Mouse (Mus musculus): ENCODE results near the gene Ncapd3. TPM values are rescaled to one million over a fixed set of nuclear protein-coding genes. Genes with fewer than 3 reads are reported as not detected.

The Ncapd3 gene
- polyA plus RNA-seq (2014; fragmentation: Nextera tagmentation; extraction: Ambion mirVana): 16.7 and 24.6 TPM in 2 replicates

DNA sequence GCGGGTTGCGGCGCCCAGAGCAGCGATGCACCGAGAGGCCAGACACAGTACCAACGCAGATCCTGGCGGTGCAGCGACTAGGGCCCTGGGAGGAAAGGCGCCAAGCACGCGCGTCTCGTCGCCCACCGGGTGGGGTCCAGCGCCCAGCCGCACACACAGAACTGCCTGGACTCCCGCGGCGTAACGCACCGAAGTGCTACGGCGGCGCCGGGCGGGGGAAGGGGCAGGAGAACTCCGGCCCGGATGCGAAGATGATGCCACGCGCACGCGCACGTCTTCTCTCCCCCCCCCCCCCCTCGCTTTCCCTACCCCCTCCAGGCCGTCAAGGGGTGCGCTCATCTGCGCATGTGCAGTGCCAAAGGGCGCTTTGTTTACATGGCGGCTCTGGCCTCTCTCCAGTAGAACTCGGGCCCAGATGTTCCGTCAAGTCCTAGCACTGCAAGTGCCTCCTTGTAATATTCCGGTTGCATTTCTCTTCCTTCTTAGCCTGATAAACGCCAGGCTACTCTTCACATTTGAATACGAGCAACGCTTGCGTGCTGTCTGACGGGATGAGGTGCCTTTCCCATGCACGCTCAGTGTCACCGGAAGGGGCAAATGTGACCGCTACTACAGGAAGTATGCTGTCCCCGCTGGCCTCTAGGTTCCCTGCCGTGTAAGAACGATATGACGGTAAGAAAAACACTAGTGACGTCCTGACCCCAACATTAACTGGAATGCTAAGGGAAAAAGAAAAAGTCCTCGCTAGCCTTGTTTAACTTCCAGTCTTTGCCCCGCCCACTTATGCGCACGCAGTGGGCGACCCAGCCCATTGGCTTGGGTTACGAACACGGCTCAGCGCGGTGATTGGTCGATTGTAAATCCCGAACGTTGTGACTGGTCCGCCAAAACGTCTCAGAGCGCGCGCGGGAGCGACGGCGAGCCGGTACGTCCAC lies at the start of gene Ncapd3, which contains the start of gene Vps26b:
Gene Ncapd3 (plus strand): TSS at position 348 of the 935 bp plus-strand sequence.
Gene Vps26b (minus strand): TSS at position 238 of the 935 bp plus-strand sequence.
- H3K4me1 ChIP-seq (ENCODE audit: control insufficient read depth, insufficient read depth, low read length): peaks cover 41% of the 10 kb centered on the region

GRCm38 (mm10) chr9:26985090-26985613 lies 44.8 kb upstream of the Ncapd3 start:
- no peak overlapping the region for H3K4me2 ChIP-seq (ENCODE audit: low read length)
- H3K27ac ChIP-seq (replicated peaks; ENCODE audit: low read depth, low read length): no peak overlapping the region
- H3K27me3 ChIP-seq (ENCODE audit: control insufficient read depth, insufficient read depth, low read length): no peaks in the 10 kb centered on the region
- no peaks in the 10 kb centered on the region for H3K4me1 ChIP-seq (ENCODE audit: control insufficient read depth, insufficient read depth, low read length)
- no peak overlapping the region for H3K4me3 ChIP-seq (replicated peaks; ENCODE audit: low read depth, low read length)
- ATAC-seq (ENCODE audit: low FRiP score, low TSS enrichment) (no peak), DNase-seq (no peak)
- WGBS: 97% methylated on average over 2 of the region's 2 CpGs
- H3K36me3 ChIP-seq (ENCODE audit: control insufficient read depth, insufficient read depth, low read length): peaks cover 48% of the 10 kb centered on the region
- no peak overlapping the region for H3K9ac ChIP-seq (replicated peaks; ENCODE audit: low read length)
- no peaks in the 10 kb centered on the region for H3K9me3 ChIP-seq (ENCODE audit: control insufficient read depth, low read length)

More for the DNA sequence above, at the start of gene Ncapd3, which contains the start of gene Vps26b:
- H3K9ac ChIP-seq (replicated peaks; ENCODE audit: low read length): peak within 1 kb of the TSS; percentile 91
- DNase-seq: peak; percentile 99
- WGBS: under 1% methylated on average over 75 of the region's 80 CpGs
- peak; percentile 94 for ATAC-seq (ENCODE audit: low FRiP score, low TSS enrichment)
- no peaks in the 10 kb centered on the region for H3K9me3 ChIP-seq (ENCODE audit: control insufficient read depth, low read length)
- H3K27ac ChIP-seq (replicated peaks; ENCODE audit: low read depth, low read length): peak within 1 kb of the TSS; percentile 93
- peak within 1 kb of the TSS; percentile 83 for H3K4me2 ChIP-seq (ENCODE audit: low read length)
- no peaks in the 10 kb centered on the region for H3K27me3 ChIP-seq (ENCODE audit: control insufficient read depth, insufficient read depth, low read length)
- H3K36me3 ChIP-seq (ENCODE audit: control insufficient read depth, insufficient read depth, low read length): 0 out of 2 replicates have a peak, but pooled peaks cover 4% of the 10 kb centered on the region
- H3K4me3 ChIP-seq (replicated peaks; ENCODE audit: low read depth, low read length): peak within 1 kb of the TSS; percentile 98

DNA sequence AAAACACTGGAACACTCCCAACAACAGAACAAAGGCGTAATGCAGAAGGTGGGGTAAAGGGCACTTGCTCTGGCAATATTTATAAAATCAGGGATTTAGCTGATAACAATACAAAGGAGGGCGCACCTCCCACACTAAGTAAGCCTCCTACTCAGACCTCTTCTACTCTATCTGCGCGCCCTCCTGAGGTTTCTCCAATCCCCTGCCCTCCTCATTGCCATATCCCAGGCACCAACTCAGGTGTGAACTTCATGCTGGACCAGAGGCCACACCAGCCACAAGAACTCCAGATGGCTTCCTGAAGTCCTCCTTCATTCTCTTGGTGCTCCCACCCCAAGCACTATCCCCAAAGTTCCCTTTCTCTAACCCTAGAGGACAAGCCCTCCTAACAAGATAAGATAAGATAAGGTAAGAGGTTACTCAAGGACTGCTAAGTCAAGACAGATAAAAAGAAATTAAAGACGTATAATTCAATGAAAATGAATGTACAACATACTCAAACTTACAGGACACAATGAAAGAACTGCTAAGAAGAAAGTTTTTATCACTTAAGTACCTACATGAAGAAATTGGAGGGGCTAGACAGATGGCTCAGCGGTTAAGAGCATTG lies 44.2 kb upstream of the Ncapd3 start:
- H3K4me2 ChIP-seq (ENCODE audit: low read length): no peak overlapping the region
- H3K27ac ChIP-seq (replicated peaks; ENCODE audit: low read depth, low read length): no peak overlapping the region
- H3K9me3 ChIP-seq (ENCODE audit: control insufficient read depth, low read length): no peaks in the 10 kb centered on the region
- ATAC-seq (ENCODE audit: low FRiP score, low TSS enrichment): no peak
- no peak for DNase-seq
- H3K27me3 ChIP-seq (ENCODE audit: control insufficient read depth, insufficient read depth, low read length): no peaks in the 10 kb centered on the region
- H3K4me1 ChIP-seq (ENCODE audit: control insufficient read depth, insufficient read depth, low read length): no peaks in the 10 kb centered on the region
- H3K36me3 ChIP-seq (ENCODE audit: control insufficient read depth, insufficient read depth, low read length): peaks cover 51% of the 10 kb centered on the region
- WGBS: 98% methylated on average over 6 of the region's 6 CpGs
- H3K9ac ChIP-seq (replicated peaks; ENCODE audit: low read length): no peak overlapping the region
- H3K4me3 ChIP-seq (replicated peaks; ENCODE audit: low read depth, low read length): no peak overlapping the region

DNA sequence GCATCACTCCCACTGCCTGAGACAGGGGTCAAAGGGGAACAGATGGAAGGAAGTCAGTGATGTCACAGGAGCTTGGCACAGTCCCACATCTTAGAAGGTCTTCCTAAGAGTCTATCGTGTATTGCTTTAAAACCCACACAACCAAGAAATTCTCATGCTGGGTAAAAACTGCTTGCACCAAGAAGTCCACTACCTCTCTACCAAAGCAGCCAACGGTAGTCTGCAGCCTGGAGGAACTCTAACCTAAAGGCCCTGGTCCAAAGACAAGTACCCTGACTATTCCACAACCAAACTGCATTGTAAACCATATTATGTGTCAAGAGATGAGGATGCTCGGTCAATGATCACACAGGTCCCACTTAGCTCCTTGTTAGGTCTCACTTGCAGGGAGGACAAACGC lies 39.8 kb upstream of the Ncapd3 start:
- H3K4me1 ChIP-seq (ENCODE audit: control insufficient read depth, insufficient read depth, low read length): no peaks in the 10 kb centered on the region
- DNase-seq: no peak
- WGBS: 95% methylated on average over 4 of the region's 4 CpGs
- no peaks in the 10 kb centered on the region for H3K27me3 ChIP-seq (ENCODE audit: control insufficient read depth, insufficient read depth, low read length)
- no peak overlapping the region for H3K4me3 ChIP-seq (replicated peaks; ENCODE audit: low read depth, low read length)
- H3K27ac ChIP-seq (replicated peaks; ENCODE audit: low read depth, low read length): no peak overlapping the region
- ATAC-seq (ENCODE audit: low FRiP score, low TSS enrichment): no peak
- no peak overlapping the region for H3K9ac ChIP-seq (replicated peaks; ENCODE audit: low read length)
- H3K4me2 ChIP-seq (ENCODE audit: low read length): no peak overlapping the region
- H3K9me3 ChIP-seq (ENCODE audit: control insufficient read depth, low read length): no peaks in the 10 kb centered on the region
- H3K36me3 ChIP-seq (ENCODE audit: control insufficient read depth, insufficient read depth, low read length): peaks cover 46% of the 10 kb centered on the region

GRCm38 (mm10) chr9:26993118-26993517 lies 36.9 kb upstream of the Ncapd3 start:
- Histone ChIP-seq H3K9me3 (ENCODE audit: control insufficient read depth, low read length) (no peaks in the 10 kb centered on the region), H3K4me1 (ENCODE audit: control insufficient read depth, insufficient read depth, low read length) (no peaks in the 10 kb centered on the region), H3K36me3 (ENCODE audit: control insufficient read depth, insufficient read depth, low read length) (peaks cover 36% of the 10 kb centered on the region), H3K4me2 (ENCODE audit: low read length) (no peak overlapping the region), H3K27ac (replicated peaks; ENCODE audit: low read depth, low read length) (no peak overlapping the region), H3K9ac (replicated peaks; ENCODE audit: low read length) (no peak overlapping the region), H3K27me3 (ENCODE audit: control insufficient read depth, insufficient read depth, low read length) (no peaks in the 10 kb centered on the region), H3K4me3 (replicated peaks; ENCODE audit: low read depth, low read length) (no peak overlapping the region)
- ATAC-seq (ENCODE audit: low FRiP score, low TSS enrichment) (no peak), DNase-seq (no peak)
- 97% methylated on average over 10 of the region's 10 CpGs for WGBS

- 77% methylated on average over 3 of the region's 3 CpGs for WGBS
- Histone ChIP-seq H3K36me3 (ENCODE audit: control insufficient read depth, insufficient read depth, low read length) (peaks cover 30% of the 10 kb centered on the region), H3K4me3 (replicated peaks; ENCODE audit: low read depth, low read length) (no peak overlapping the region), H3K9me3 (ENCODE audit: control insufficient read depth, low read length) (no peaks in the 10 kb centered on the region), H3K4me2 (ENCODE audit: low read length) (no peak overlapping the region), H3K4me1 (ENCODE audit: control insufficient read depth, insufficient read depth, low read length) (peaks cover 4% of the 10 kb centered on the region; the same call in 1 of the 2 replicates), H3K27ac (replicated peaks; ENCODE audit: low read depth, low read length) (no peak overlapping the region), H3K9ac (replicated peaks; ENCODE audit: low read length) (no peak overlapping the region), H3K27me3 (ENCODE audit: control insufficient read depth, insufficient read depth, low read length) (no peaks in the 10 kb centered on the region)
- ATAC-seq (ENCODE audit: low FRiP score, low TSS enrichment) (no peak), DNase-seq (no peak)
Measured at GRCm38 (mm10) chr9:26993900-26994299, 36.1 kb upstream of the Ncapd3 start.

- Histone ChIP-seq H3K27me3 (ENCODE audit: control insufficient read depth, insufficient read depth, low read length) (no peaks in the 10 kb centered on the region), H3K9me3 (ENCODE audit: control insufficient read depth, low read length) (no peaks in the 10 kb centered on the region), H3K27ac (replicated peaks; ENCODE audit: low read depth, low read length) (no peak overlapping the region), H3K4me2 (ENCODE audit: low read length) (no peak overlapping the region), H3K9ac (replicated peaks; ENCODE audit: low read length) (no peak overlapping the region), H3K36me3 (ENCODE audit: control insufficient read depth, insufficient read depth, low read length) (no peaks in the 10 kb centered on the region), H3K4me3 (replicated peaks; ENCODE audit: low read depth, low read length) (no peak overlapping the region), H3K4me1 (ENCODE audit: control insufficient read depth, insufficient read depth, low read length) (peaks cover 19% of the 10 kb centered on the region)
- DNase-seq: no peak
- ATAC-seq (ENCODE audit: low FRiP score, low TSS enrichment): no peak
- 93% methylated on average over 3 of the region's 3 CpGs for WGBS
Measured at GRCm38 (mm10) chr9:26997062-26997461, 32.9 kb upstream of the Ncapd3 start.

GRCm38 (mm10) chr9:26997501-26997900 lies 32.5 kb upstream of the Ncapd3 start:
- H3K4me3 ChIP-seq (replicated peaks; ENCODE audit: low read depth, low read length): no peak overlapping the region
- no peak for DNase-seq

More at GRCm38 (mm10) chr9:26997501-26997900, 32.5 kb upstream of the Ncapd3 start:
- Histone ChIP-seq H3K9me3 (ENCODE audit: control insufficient read depth, low read length) (no peaks in the 10 kb centered on the region), H3K4me2 (ENCODE audit: low read length) (no peak overlapping the region), H3K27ac (replicated peaks; ENCODE audit: low read depth, low read length) (no peak overlapping the region), H3K9ac (replicated peaks; ENCODE audit: low read length) (no peak overlapping the region), H3K4me1 (ENCODE audit: control insufficient read depth, insufficient read depth, low read length) (peaks cover 19% of the 10 kb centered on the region), H3K27me3 (ENCODE audit: control insufficient read depth, insufficient read depth, low read length) (no peaks in the 10 kb centered on the region), H3K36me3 (ENCODE audit: control insufficient read depth, insufficient read depth, low read length) (no peaks in the 10 kb centered on the region)
- WGBS: 98% methylated on average over 2 of the region's 2 CpGs
- ATAC-seq (ENCODE audit: low FRiP score, low TSS enrichment): no peak
